Mouse (Mus musculus) CD8-positive naive resting alpha-beta T cell, adult 2 months (primary cell): ENCODE data around the gene Hist1h2ad.

Source experiments
- DNase-seq, 2 experiments: peaks; one replicate each; pipeline ENCODE4 v3.0.0; 2022; ENCODE audit warnings: low read depth in 2 of 2, low spot score in 2 of 2

Gene Hist1h2ad

DNA sequence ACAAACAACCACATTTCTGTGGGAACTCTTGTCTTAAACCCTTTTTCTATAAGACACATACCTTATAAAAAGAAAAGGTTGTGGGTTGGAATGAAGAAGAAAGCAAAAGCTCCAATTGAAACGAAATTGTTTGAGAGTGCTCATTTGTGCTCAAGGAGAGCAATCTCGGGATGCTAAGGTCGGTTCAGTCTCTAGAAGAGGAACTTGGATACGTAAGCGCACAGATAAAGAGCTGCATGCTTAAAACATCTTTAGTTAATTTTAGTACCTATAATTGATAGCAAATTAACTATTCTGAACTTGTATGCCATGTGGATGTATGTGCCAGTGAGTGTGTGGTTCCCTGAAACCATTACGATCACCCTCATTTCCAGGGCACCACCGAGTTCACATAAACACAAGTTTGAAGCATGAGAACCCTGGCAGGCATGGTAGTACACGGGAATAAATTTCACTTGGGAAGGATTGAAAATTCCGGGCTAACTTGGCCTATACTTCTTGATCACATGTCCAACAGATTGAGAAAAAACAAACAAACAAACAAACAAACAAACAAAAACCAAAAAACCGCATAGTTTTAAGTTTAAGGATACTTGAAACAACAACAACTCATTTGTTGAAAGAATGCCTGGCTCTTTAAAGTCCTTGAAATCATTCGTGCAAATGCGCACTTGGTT, 46.0 kb downstream of the Hist1h2ad start:
- DNase-seq = no peak

DNA sequence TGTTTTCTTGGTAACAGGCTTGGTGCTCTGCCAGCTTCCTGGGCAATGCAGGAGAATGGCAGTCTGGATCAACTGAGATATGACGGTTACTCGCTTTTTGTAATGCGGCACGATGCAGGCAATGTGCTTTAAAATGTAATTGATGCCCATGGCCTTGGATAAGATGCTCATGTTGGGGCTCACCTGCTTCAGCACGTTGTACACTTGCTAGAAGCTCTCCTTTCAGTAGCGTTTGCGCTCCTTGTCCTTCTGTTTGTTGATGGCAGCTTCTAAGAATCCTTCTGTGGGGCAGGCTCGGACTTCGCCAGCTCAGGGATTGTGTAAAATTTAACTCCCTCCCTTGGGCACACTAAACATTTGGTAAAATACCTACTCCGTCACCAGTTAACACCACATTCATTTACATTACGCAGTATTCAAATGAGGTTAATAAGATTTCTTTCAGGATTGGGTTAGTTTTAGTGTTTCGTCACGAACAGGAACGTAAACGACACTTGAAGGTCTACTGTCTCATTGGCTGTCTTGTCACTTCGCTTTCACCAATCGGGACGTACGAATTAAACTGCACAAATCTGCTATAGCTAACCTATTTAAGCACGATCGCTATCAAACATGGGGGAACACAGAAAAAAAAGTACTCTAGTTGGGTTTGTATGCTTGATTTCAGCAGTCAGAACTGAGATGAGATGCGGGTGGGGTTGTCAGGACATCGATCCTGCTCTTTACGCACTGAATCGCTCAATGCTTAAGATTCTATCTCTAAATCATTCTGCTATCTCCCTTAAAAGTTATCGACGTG, 46.8 kb downstream of the Hist1h2ad start, which contains the start of gene Hist1h2be:
TSS of gene Hist1h2be (minus strand) at position 392 of the 799 bp plus-strand sequence.
- DNase-seq = peak; percentile 48 to 60

DNA sequence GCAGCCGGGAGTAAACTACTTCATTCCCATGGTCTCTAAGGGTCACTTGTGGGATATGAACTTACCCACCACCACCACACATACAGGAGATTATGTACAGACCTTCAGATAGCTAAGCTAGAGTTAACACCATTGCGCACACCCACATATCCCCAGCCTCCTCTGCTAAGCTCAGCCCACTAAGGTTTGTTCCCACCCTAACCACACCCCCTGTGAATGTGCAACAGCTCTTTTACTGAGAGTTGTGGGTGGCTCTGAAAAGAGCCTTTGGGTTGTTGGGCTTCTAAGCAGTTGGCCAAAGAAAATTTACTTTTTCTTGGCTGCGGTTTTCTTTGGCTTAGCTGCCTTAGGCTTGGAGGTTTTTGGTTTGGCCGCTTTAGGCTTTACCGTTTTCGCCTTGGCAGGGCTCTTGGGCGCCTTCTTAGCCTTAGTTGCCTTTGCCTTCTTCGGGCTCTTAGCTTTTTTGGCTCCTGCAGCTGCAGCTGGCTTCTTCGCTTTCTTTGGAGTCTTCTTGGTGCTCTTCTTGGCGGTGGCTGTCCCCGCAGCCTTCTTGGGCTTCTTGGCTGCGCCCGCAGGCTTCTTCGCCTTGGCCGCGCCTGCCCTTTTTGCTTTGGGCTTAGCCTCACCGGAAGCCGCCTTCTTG, 47.5 kb downstream of the Hist1h2ad start:
- DNase-seq = peak; percentile 57 to 73

DNA sequence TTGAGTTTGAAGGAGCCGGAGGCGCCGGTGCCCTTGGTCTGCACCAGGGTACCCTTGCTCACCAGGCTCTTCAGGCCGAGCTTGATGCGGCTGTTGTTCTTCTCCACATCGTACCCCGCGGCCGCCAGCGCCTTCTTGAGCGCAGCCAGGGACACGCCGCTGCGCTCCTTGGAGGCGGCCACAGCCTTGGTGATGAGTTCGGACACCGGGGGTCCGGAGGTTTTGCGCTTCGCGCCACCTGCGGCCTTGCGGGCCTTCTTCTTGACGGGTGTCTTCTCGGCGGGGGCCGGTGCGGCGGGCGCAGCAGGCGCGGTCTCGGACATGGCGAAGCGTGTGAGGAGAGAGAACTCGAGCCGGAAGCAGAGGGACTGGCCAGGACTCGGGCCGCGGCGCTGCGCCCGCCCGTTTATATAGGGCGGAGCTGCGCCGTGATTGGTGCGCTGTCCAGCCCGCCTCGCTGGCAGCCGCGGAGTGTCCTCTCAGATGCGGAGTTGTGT, 48.0 kb downstream of the Hist1h2ad start, which contains the start of gene Hist1h1e:
TSS of gene Hist1h1e (minus strand) at position 384 of the 497 bp plus-strand sequence.
- peak; percentile 49 to 57 for DNase-seq

DNA sequence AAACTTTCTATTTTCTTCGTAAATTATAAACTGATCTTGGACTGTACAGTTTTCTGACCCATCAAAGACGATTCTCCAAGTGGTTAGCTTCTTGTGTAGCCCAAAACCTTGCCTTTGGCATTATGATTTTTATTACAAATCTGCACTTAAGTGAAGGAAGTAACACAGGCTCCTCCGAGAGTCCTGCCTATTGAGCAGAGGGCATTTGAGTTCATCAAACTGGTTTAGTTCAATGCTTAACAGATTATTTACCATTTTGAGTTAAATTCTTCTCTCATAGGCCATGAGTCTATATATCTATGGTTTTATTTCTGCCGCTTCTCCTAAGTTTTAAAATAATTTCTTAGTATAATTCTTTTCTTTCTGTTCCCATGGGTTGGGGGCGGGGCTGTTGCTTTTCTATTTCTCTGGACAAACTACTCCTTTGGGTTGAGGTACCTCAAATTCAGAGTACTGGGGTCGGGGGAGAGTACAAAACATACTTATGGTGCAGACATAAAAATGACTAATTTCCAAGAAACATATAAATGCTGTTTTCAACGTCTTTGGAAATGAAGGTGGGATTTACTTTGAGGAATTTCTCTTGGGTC, 48.8 kb downstream of the Hist1h2ad start:
- DNase-seq = no peak
